Mouse (Mus musculus) E14TG2a.4 (cell line): ENCODE measurements around the gene Flvcr1.
"Not testable (repeated sequence)": the region's sequence is repeated elsewhere in the genome, so short reads cannot be mapped to it uniquely, and the experiment has no call there.

Experiments
- CTCF ChIP-seq: conservative IDR thresholded peaks from 2 replicates; pipeline ENCODE4 v1.5.1; 2014; ENCODE audit warnings: low read length
- NANOG ChIP-seq: IDR thresholded peaks from 2 replicates; pipeline ENCODE4 v1.6.1; 2014; ENCODE audit warnings: borderline replicate concordance, low read length, mixed read lengths

DNA sequence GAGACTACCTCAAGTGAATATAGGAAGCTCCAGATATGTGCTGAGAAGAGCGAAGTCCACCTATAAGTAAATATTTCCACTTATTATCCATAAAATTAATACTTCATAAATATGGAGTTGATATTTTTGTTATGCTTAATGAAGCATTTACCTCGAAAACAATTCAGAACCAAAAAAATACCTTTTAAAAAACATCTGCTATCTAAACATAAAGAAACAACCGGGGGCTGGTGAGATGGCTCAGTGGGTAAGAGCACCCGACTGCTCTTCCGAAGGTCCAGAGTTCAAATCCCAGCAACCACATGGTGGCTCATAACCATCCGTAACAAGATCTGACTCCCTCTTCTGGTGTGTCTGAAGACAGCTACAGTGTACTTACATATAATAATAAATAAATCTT, 2.2 kb downstream of the Flvcr1 start:
- not testable (repeated sequence) for TF ChIP-seq NANOG, CTCF
